Mouse (Mus musculus): Measurements from ENCODE around the gene Lcn8. TPM values are rescaled to one million over a fixed set of nuclear protein-coding genes. Genes with fewer than 3 reads are reported as not detected.

Lcn8 gene
- polyA plus RNA-seq, 1 experiment = 0.24 TPM

DNA sequence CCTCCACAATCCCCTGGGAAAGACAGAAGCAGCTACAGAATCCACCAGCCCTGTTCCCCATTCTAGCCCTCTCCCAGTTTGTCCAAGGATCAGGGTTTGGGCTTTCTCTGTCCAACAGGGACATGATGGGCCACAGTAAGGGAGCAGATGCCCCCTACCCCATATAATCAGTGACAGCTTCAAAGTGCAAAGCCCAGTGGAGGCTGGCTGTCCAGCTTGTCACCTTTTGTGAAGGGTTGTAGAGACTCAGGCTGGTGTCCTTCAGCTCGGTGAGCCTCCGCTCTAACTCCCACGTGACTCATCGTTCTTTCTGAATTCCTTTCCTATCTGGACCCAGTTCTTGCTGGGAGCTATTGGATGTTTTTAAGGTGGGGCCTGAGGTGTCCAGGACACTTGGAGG is 50.8 kb downstream of the Lcn8 start:
- no peak for DNase-seq
- TF ChIP-seq CTCF (IDR thresholded peaks at IDR 0.05; ENCODE audit: borderline replicate concordance, control insufficient read depth, extremely low read depth, insufficient read depth, low read length, poor library complexity) (no peak), POLR2A (IDR thresholded peaks at IDR 0.05; ENCODE audit: control insufficient read depth, extremely low read depth, insufficient read depth, low read length, poor library complexity) (no peak)
- no peaks in the 10 kb centered on the region; the same call in 1 of the 2 replicates for H3K27me3 ChIP-seq (ENCODE audit: control insufficient read depth, insufficient read depth, low read length)
- no peaks in the 10 kb centered on the region for H3K36me3 ChIP-seq (ENCODE audit: control insufficient read depth, insufficient read depth, low read length)
- no peak overlapping the region for H3K27ac ChIP-seq (ENCODE audit: control insufficient read depth, insufficient read depth, low read length)
- H3K4me3 ChIP-seq (ENCODE audit: control insufficient read depth, insufficient read depth, low read length) = no peak overlapping the region
- H3K4me1 ChIP-seq (replicated peaks; ENCODE audit: control insufficient read depth, insufficient read depth, low read length) = peaks cover 3% of the 10 kb centered on the region
- 95% methylated on average over 4 of the region's 4 CpGs for WGBS

Other genes starting within 250 kb of the Lcn8 start
- gene Fut7, start 229.9 kb upstream of the Lcn8 start, polyA plus RNA-seq (2012; rRNA removed) = 1.9 and 2.0 TPM in 2 replicates
- 86.6 and 100 TPM in 2 replicates for gene Abca2, start 224.4 kb upstream of the Lcn8 start, polyA plus RNA-seq (2012; rRNA removed)
- gene Clic3, start 196.3 kb upstream of the Lcn8 start, polyA plus RNA-seq (2012; rRNA removed) = 11.6 and 17.3 TPM in 2 replicates
- 165 and 192 TPM in 2 replicates for gene Paxx, start 192.0 kb upstream of the Lcn8 start, polyA plus RNA-seq (2012; rRNA removed)
- gene Ptgds, start 183.1 kb upstream of the Lcn8 start, polyA plus RNA-seq (2012; rRNA removed) = 4.4 and 13.8 TPM in 2 replicates
- not detected in 2 replicates for gene Lcn12, start 159.2 kb upstream of the Lcn8 start, polyA plus RNA-seq (2012; rRNA removed)
- 59.2 and 77.5 TPM in 2 replicates for gene Fbxw5, start 152.4 kb upstream of the Lcn8 start, polyA plus RNA-seq (2012; rRNA removed)
- 4.7 and 5.0 TPM in 2 replicates for gene C8g, start 151.4 kb upstream of the Lcn8 start, polyA plus RNA-seq (2012; rRNA removed)
- 47.7 and 49.9 TPM in 2 replicates for gene Traf2, start 106.2 kb upstream of the Lcn8 start, polyA plus RNA-seq (2012; rRNA removed)
- gene Edf1, start 95.3 kb upstream of the Lcn8 start, polyA plus RNA-seq (2012; rRNA removed) = 142 and 152 TPM in 2 replicates
- gene Mamdc4, start 78.3 kb upstream of the Lcn8 start, polyA plus RNA-seq (2012; rRNA removed) = 18.9 and 25.8 TPM in 2 replicates
- 73.6 and 94.7 TPM in 2 replicates for gene Phpt1, start 77.9 kb upstream of the Lcn8 start, polyA plus RNA-seq (2012; rRNA removed)
- 7.0 and 7.4 TPM in 2 replicates for gene Ajm1, start 71.4 kb upstream of the Lcn8 start, polyA plus RNA-seq (2012; rRNA removed)
- gene Rabl6, start 44.6 kb upstream of the Lcn8 start, polyA plus RNA-seq (2012; rRNA removed) = 83.4 and 89.6 TPM in 2 replicates
- gene Ccdc183, start 35.4 kb upstream of the Lcn8 start, polyA plus RNA-seq (2012; rRNA removed) = not detected in 2 replicates
- gene Tmem141, start 31.1 kb upstream of the Lcn8 start, polyA plus RNA-seq (2012; rRNA removed) = 4.9 and 12.3 TPM in 2 replicates
- 7.8 TPM in 2 replicates for gene Fcna, start 25.1 kb upstream of the Lcn8 start, polyA plus RNA-seq (2012; rRNA removed)
- gene Lcn5, start 4.8 kb downstream of the Lcn8 start, polyA plus RNA-seq (2012; rRNA removed) = not detected in 2 replicates
- gene Lcn6, start 23.7 kb downstream of the Lcn8 start, polyA plus RNA-seq (2012; rRNA removed) = 0.20 and 0.26 TPM in 2 replicates
- gene Lcn10, start 29.6 kb downstream of the Lcn8 start, polyA plus RNA-seq (2012; rRNA removed) = 0.73 and 0.84 TPM in 2 replicates
- gene Obp2a, start 46.9 kb downstream of the Lcn8 start, polyA plus RNA-seq (2012; rRNA removed) = 0.45 and 0.54 TPM in 2 replicates
- gene Bmyc, start 53.6 kb downstream of the Lcn8 start, polyA plus RNA-seq (2012; rRNA removed) = 36.4 and 43.2 TPM in 2 replicates
- gene Obp2b, start 83.9 kb downstream of the Lcn8 start, polyA plus RNA-seq (2012; rRNA removed) = not detected in 2 replicates
- gene Lcn3, start 112.4 kb downstream of the Lcn8 start, polyA plus RNA-seq (2012; rRNA removed) = 0.16 TPM in 1 of 2 replicates, not detected in the other
- gene Lcn11, start 123.9 kb downstream of the Lcn8 start, polyA plus RNA-seq (2012; rRNA removed) = 0.23 and 0.49 TPM in 2 replicates
- gene Gm13539, start 129.1 kb downstream of the Lcn8 start, polyA plus RNA-seq (2012; rRNA removed) = 1.0 and 2.4 TPM in 2 replicates
- gene Glt6d1, start 162.7 kb downstream of the Lcn8 start, polyA plus RNA-seq (2012; rRNA removed) = not detected in 2 replicates
- gene Lcn9, start 170.0 kb downstream of the Lcn8 start, polyA plus RNA-seq (2012; rRNA removed) = not detected in 2 replicates
- gene Sohlh1, start 194.1 kb downstream of the Lcn8 start, polyA plus RNA-seq (2012; rRNA removed) = 0.09 and 0.18 TPM in 2 replicates
- gene Kcnt1, start 210.6 kb downstream of the Lcn8 start, polyA plus RNA-seq (2012; rRNA removed) = 1.1 and 1.2 TPM in 2 replicates

Measured in thymus, adult 2 months (tissue).